Mouse (Mus musculus) thymus, postnatal 10 days (tissue): ENCODE data around the gene Ube2ql1.

ENCODE experiments used
- DNase-seq, 2 experiments: peaks; one replicate each; pipeline ENCODE4 v3.0.0; 2021; ENCODE audit warnings: low spot score in 2 of 2

The Ube2ql1 gene

DNA sequence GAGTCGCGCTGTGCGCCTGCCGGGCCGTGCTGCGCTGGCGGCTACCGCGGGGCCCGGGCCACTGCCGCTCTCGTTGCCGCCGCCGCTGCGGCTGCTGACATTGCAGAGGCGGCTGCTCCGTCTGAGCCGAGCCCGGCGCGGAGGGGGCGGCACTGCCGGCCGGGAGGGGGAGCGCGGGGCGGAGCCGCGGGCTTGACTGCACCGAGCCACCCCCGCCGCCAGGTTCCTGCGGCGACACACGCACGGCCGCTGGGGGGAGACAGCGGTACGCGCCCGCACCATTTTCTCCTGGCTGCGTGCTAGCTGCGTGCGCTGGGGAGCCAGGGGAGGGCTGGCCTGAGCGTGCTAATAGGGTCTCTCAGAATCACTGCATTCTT lies at the start of gene Ube2ql1:
Ube2ql1 (minus strand) TSS at position 131 of the 377 bp plus-strand sequence.
- peak; percentile 48 to 66 for DNase-seq

DNA sequence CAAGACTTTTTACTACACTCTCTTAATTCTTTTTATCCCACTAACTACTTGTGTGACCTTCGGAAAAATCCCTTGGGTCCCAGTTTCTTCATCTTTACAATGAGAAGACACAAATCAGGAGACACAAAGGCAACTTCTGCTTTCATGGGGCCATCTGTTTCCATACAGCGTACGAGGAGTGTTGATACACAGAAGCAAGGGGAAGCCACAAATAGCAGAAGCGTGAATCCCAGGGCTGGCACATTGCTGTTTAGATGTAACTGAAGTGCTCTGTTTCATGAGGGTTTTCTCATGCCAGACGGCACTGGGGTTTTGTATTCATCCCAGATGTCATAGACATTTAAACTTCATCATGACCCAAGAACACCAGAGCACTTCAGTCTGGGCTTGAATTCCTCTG lies 49.0 kb upstream of the Ube2ql1 start:
- no peak for DNase-seq

DNA sequence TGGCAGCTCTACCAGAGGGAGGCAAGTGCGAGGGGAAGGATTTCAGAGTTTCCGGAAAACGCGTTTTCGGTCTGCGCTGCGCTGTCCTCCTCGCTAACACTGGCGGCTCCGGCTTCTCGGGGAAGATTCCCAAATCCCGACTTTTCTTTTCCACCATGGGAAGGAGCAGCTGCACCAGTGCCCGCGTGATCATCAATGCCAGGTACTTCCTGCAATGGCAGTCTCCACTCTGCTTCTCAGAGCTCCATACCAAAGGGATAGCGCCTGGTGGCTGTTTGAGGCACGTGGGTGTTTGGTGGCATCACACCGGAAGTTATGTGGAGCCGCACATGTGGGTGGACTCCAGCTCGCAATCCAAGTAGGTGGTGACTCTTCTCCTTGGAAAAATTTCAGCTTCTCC lies 38.5 kb upstream of the Ube2ql1 start:
- no peak for DNase-seq

DNA sequence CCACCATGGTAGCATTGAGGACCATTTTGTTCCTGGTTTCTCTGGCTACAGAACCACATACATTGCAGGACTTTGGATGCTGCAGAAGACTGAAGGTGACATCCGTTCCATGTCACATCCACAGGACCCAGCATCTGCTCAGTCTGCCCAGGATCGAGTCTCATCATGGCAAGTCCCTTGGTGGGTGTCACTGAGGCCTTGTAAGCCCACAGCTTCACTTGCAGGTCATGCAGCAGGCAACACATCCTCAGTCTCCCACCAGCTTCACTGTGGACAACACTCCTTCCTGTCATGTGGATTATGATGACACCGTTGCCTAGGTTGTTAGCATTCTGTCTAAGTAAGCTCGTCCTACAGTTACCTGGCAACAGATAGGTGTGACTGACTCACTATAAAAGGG lies 32.7 kb upstream of the Ube2ql1 start:
- no peak for DNase-seq

DNA sequence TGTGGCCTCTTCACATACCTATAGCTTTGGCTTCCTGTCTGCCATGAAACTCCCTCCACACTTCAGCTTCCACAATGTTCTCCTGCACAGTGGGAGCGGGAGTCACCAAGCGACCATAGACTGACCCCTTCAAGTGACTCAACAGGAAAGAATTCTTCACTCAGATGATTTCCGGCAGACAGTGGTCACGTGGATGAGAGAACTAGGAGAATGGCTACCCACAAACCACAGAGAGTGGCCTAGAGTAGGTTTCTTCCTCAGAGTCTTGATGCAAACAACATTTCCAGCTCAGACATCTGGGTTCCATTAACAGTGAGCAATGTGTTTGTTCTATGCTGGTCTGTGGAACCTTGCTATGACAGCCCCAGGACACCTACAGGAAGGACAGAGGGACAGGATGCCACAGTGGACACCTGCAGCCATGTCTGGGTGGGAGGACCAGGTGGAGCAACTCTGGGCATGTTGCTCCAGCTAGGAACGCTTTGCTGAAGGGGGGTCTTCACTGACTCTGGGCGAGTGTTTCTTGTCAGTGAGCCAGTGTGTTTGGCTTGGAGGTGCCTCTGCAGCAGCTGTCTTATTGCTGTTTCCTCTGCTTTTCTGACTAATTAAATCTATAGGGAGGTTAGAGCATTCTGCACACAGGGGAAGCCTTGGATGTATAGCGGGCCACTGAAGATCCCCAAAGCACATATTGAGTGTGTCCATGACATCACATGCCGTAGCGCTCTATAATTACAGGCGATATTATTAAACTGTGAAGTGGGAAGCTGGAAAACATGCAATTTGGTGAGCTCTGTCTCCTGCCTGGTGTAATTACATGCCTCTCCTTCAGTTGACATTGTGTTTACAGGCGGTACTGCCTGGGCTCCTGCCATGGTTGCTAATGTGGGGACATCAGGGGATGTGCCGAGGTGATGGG lies 31.1 kb upstream of the Ube2ql1 start:
- no peak for DNase-seq

DNA sequence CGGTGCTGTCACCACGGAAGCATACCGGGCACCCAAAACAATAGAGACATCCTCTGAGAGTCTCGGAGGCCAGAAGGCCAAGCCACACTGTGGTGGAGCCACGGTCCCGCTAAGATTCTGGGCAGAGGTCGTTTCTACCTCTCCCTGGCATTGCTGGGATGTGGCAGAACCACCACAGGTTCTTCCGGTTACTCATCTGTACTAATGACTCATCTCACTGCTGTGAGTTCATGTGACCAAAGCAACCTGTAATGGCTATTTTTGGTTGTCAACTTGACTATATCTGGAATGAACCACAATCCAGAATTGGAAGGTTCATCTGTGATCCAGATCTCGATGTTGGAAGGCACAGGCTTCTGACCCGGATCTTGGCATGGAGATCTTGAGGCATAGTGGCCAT lies 28.5 kb upstream of the Ube2ql1 start:
- no peak for DNase-seq

DNA sequence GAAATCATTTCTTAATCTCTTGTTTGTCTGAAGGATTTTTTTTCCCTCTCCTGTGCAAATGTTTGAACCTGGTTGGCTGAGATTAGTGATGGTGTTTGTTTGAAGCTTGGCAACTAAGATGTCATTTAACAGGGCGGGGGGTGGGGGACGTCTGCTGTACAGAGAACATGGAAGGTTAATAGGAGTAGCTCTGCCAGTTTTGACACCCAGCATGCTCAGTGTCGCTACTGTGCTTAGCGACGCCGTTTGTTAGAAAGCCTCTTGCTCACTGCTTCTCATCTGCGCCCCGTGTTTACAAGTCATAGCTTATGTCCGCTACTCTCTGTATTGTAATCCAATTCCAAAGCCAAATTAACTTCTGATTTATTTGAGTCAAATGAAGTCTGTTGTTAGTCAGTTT lies 25.0 kb upstream of the Ube2ql1 start:
- DNase-seq: no peak

DNA sequence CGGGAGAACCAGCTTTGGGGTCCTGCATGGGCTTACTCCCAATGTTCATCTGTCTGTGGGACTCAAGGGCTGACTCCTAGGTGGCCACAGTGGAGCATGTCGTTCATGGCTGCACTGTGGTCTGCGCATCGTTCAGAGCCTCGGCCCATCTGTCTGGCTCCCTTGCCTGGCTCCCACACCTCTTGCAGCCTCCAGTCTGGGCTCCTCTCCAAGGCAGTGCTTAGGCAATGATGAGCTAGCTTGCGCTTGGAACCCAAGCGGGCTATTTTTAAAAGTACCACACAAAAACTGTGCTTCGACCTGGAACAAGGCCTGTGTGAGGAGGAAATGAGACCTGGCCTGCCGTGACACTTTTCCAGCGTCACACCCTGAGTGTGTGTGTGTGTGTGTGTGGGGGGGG lies 21.7 kb upstream of the Ube2ql1 start:
- DNase-seq: no peak

DNA sequence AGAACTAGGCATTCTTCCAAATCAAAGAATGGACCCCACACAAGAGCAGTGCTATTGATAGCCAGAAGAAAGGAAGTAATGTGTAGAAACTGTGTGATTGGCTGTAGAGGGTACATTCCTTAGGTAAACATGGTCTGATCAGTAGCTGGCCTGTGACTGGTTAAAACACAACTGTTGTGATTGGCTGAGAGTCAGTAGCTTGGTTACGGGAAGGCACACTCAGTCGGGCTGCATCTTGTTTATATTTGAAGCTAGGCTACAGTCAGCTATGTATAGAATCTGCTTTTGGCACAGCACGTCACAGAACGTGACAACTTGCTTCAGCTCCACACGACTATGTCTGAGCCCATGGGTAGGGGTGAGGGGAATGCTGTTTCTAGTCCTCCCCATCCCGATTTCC lies 19.3 kb upstream of the Ube2ql1 start:
- DNase-seq: no peak

DNA sequence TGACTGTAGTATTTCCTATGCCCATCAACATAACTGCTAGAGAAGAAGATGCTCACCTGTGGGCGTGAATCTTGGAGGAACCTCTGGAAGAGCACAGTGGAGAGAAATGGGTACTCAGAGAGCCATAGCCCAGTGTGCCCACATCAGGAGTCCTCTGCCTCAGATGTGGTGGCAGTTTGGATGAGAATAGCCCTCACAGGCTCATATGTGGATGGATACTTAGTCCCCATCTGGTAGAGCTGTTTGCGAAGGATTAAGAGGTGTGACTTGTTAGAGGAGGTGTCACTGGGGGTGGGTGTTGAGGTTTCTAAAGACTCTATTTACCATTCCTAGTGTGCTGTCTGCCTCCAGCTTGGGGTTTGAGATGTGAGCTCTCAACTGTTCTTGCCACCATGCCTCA lies 13.2 kb upstream of the Ube2ql1 start:
- DNase-seq: no peak

DNA sequence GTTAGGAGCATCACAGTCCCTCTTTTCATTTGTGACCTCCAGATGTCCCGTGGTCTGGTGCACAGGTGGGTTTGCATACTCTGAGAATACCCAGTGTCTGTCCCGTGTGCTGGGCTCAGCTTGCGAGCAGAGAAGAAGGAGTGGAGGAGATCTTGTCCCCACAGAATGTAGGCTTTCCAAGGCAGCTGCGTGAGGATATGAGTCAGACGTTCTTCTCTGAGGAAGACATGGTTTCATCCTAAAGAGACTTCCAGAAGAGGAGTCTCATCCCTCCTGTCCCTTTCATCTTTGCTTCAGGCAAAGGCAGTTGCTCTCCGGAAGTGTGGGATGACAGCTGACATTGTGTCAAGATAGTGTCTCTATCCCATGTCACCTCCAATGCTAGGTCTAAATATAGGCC lies 11.8 kb upstream of the Ube2ql1 start:
- DNase-seq: no peak

DNA sequence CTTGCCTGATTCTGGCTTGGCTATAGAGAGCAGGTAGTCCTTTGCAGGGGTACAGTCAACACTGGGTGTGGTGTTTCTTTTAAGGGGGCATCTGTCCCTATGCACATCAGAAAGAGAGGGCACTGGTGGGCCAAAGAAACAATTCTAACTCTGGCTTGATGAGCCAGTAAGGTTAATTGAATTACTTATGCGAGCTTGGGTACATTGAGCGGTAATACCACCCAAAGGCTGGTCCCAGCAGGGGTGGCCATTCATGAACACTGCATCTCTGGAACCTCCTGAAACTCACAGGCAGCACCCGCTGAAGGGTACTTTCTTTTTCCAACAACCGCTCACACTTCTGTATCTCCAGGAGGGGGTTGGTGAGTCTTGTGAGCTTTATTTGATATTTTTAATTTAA lies 9.1 kb upstream of the Ube2ql1 start:
- DNase-seq: no peak

DNA sequence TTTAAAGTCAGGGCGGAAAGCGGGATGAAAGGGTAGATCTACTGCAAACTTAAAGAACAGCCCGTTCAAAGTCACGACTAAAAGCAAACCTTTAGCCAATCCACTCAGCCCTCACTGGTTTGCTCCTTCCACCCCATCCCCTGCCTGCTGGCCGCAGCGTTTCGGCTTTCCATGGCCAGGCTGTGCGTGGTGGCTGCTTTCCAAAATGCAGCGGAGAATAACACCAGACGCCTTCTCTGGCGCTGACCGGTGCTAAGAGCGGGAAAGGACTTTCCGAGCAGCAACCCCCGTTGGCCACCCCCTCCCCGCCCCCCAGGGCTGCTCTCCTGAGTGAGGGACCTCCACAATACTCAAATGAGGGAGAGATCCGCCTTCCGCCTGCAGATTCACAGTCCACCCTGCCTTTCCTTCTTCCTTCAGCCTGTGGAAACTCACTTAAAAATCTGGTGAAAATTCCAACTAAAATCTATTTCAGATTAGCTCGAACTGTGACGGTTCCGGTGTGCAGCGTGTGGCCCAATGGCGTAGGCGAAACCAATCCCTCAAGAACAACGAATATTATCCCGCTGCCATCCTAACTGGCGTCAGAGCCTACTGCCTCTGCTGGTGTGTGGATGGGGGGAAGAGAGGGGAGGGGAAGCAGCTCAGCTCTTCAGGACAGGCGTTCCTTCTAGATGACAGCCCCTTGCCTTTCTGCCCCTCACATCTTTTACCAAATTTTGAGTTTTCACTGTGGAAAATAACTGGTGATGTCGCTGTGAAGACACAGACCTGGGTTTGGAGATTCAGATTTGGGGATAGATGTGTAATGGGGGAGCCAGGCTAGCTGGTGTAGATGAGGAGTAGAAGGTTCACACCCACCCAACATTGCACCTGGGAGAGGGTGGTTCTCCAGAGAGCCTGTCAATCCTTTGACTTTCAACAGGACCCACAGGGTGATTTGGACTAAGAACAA lies 919 bp upstream of the Ube2ql1 start:
- DNase-seq: no peak

DNA sequence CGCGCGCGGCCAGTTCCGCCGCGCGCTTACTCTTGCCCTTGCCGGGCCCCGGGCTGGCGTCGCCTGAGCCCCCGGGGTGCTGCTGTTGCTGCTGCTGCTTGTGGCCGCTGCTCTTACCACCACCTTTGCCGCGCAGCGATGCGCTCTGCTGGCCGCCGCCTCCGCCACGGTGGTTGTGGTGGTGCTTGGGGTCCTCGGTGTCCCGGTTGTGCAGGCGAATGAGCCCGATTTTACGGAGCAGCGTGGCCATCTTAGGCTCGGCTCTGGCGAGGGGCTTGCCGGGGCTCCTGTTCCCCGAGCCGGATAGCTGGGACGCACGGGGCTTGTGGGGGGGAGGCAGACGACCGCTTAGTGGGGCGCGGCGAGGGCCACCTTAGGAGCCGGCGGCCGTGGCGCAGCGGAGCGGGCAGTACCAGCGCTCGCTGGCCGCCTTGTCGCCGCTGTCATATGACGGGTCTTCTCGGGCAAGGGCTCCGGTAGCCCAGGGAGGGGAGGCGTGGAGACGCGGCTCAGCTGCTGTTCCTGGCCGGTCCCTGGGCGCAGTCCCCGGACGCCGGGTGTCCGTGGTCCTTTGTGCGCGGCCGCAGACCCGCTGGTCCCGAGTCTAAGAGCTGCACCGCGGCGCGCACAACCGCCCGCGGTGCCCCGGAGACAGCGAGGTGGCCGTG lies 464 bp downstream of the Ube2ql1 start:
- DNase-seq: peak in 1 of 2 experiments; percentile 7

DNA sequence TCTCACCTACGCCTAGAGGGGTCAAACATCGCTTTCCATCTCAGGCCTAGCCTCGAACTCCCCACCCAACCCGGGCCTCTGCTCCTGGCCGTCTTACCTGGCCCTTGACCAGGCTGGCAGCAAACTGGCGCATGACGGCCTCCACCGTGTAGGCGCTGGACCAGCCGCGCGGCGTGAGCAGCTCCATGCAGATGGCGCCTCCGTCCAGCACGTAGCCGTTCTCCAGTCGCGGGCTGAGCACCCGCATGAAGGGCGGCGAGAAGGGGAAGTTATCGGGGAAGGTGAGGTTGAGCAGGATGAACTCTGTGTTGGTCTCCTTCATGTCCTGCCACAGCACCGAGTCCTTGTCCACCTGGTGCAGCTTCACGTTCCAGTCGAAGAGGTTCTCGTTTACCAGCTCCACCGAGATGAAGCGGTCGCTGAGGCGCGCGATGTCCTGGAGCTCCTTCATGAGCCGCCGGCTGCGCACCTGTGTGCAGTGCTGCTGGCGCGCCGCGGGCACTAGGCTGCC lies 1.2 kb downstream of the Ube2ql1 start:
- no peak for DNase-seq

DNA sequence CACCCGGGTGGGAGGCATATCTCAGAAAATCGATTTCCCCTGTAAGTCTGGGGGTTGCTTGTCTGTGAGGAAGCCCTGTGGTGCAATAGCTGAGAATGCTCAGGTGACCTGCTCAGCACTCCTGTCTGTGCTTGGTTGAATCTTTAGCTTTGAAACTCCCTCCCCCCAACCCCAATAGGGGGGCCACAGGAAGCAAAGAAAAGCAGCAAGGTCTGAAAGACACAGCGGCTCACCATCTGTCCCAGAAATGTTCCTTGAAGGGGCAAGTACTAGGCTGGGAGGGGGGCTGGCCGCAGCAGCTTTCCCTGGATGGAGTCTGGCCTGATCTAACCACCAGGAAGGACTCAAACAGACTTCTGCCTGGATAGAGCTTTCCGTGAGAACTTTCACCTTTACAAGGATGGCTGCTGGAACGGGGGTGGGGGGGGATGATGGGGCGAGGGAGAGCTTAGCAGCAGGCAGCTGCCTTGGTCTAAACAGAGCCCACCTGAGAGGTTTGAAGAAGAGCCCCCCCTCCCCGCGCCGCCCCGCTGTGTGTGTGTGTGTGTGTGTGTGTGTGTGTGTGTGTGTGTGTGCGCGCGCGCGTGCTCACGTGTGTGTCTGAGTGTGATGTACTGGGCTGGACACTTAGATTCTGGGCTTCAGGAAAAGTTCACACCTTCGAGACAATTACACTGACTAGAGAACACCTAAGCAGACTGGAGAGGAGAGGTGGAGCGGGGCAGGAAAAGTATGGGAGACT lies 2.1 kb downstream of the Ube2ql1 start:
- DNase-seq: no peak

DNA sequence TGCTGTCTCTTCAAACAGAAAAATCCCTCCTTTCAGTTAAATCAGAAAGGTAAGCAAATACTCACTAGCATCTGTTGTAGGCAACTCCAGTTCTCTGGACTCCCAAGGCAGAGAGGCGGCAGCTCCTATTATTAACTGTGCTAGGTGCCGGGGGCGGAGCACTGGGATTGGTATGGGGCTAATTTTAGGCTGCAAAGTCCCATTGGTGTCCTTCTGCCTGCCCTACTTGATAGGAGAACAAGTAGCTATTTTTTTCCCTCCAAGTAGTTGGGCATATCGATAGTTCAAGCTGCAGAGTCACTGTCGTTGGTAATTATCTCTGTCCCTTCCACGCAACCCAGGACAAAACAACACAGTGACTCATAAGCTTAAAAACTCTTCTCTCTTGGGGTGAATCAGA lies 7.1 kb downstream of the Ube2ql1 start:
- no peak for DNase-seq

DNA sequence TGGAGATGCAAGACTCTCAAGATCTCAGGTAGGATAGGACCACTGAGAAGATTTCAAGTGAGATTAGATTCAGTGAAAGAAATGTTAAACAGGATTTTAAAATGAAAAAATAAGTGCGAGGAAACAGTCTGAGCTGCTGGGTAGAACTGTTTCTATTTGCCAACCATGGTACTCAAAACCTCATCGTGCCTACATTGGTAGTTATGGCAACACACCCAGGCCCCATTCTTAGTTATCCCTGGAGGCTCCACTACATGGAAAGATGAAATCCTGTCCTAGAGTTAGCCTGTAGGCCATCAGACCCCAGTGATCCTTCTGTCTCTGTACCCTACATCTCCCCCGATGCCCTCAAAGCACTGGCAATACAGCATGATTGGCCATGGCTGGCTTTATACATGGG lies 14.3 kb downstream of the Ube2ql1 start:
- DNase-seq: no peak

DNA sequence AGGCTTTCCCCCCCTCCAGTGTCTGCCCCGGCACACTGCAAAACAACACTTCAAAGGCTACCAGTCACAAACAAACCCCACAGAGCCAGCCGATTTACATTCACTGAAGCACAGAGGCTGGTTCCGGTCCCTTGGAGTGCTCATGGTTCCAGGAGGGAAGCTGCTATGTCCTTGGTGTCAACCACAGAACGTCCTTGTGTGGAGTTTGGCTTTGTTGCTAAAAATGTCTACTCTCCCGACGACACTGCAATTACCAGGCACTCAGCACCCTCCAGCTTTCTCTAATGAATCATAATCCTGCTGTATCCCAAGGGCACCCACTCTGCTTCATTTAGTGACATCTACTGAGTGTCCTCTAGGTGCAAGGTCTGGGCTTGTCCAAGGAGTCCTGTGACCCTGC lies 18.5 kb downstream of the Ube2ql1 start:
- no peak for DNase-seq

DNA sequence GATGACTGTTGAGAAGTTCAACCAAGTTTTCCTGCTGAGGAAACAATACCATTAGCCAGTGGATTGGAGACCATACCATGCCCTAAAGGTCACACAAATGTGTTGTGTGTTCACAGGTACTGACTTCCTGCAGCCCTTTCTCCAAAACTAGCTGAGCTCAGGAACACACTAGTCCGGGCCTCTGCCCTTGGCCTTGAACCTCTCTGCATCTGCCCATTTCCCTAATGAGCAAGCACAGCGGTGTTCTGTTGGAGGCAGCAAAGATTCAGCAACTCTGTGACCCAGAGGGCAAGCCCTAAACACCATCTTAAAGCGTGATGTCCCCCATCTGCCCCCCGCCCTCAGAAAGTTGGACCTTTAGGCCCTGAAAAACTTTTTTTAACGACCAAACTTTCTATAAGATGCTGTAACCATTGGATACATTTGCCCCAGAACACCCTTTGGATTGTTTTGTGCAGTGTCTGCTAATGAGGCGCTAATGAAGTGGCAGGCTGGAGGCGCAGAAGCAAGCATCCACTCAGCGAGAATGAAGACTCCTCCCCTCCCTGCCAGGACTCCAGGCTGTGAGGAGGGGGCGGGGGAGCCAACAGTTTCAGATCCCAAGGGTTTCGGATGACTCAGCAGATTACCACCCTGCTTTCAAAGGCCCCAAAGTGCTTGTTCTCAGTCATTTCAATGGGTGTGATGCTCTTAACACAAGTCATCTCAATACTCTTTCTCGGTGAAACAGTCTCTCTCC lies 21.7 kb downstream of the Ube2ql1 start:
- no peak for DNase-seq

DNA sequence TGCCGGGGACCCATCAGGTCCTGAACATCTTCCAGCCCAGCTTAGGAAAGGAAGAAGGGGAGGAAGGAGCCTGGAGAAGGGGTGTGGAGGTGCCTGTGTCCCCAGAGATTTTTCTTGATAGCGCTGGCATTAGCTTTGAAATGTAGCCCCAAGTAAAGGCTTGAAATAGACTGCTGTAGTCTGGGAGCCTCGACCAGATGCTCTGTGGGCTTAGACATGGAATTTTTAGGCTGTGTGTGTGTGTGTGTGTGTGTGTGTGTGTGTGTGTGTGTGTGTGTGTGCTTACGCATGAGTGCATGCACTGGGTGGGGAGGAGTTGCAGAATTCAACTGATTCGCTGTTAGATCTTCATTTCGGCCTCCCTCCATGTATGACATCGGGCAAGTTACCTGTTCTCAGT lies 31.5 kb downstream of the Ube2ql1 start:
- no peak for DNase-seq
